Mouse (Mus musculus) leukemia stem cell, adult 10-12 weeks (primary cell): ENCODE results near the gene Tmem30b. TPM values are rescaled to one million over a fixed set of nuclear protein-coding genes. Genes with fewer than 3 reads are reported as not detected.

Experiments
- polyA plus RNA-seq: library from polyadenylated mRNA; stranded (reverse); fragments of >175 nt; gene quantifications from 2 replicates; pipeline ENCODE4 v1.2.3, GENCODE M21; 2012; ENCODE audit warnings: low replicate concordance

The Tmem30b gene
- not detected in 2 replicates for polyA plus RNA-seq

GRCm38 (mm10) chr12:73546086-73546711, at the start of gene Tmem30b:
TSS of gene Tmem30b (minus strand) at chr12:73546392.

GRCm38 (mm10) chr12:73584610-73585240, 38.5 kb upstream of the Tmem30b start, which contains the start of gene Prkch:
TSS of gene Prkch (plus strand) at chr12:73584796.

Other genes with a start within 250 kb of the Tmem30b start
- 3.0 and 7.0 TPM in 2 replicates for gene Prkch, start 38.4 kb upstream of the Tmem30b start, polyA plus RNA-seq